Mouse (Mus musculus): ENCODE data around the gene Hmga2. TPM values are rescaled to one million over a fixed set of nuclear protein-coding genes. Genes with fewer than 3 reads are reported as not detected.
A peak's percentile ranks its signal among the peaks of the same experiment; 100 is the strongest.

The Hmga2 gene
- polyA plus RNA-seq, 1 experiment from 2014 or later: 21.1 TPM

DNA sequence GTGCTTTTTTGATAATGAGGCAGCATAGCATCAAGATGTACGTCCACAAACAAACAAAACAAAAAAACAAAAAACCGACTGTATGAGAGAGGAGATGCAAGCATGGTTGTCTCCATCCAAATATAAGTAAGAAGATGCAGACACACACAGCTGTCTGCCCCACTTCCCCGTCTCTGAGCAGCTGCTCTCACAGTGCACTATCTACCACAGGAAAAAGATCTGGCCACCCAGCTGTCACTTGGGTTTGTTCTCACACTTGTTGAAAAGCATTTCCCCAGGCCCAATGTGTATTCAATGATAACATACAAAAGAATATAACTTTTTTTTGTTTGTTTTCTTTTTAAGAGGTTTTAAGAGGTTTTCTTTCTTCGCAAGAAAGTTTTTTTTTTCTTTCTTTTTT lies 65.3 kb downstream of the Hmga2 start:
- Histone ChIP-seq H3K4me3 (ENCODE audit: low read length) (no peak overlapping the region), H3K9me3 (ENCODE audit: control insufficient read depth, low read length) (no peaks in the 10 kb centered on the region), H3K27ac (ENCODE audit: low read length) (no peak overlapping the region), H3K4me1 (ENCODE audit: control insufficient read depth, insufficient read depth, low read length) (peaks cover 37% of the 10 kb centered on the region), H3K36me3 (ENCODE audit: control insufficient read depth, insufficient read depth, low read length) (no peaks in the 10 kb centered on the region), H3K4me2 (ENCODE audit: low read depth, low read length) (no peak overlapping the region), H3K9ac (ENCODE audit: low read depth, low read length) (no peak overlapping the region), H3K27me3 (replicated peaks; ENCODE audit: control insufficient read depth, insufficient read depth, low read length) (no peaks in the 10 kb centered on the region)
- no peak for ATAC-seq
- 53% methylated on average over 4 of the region's 4 CpGs for WGBS

DNA sequence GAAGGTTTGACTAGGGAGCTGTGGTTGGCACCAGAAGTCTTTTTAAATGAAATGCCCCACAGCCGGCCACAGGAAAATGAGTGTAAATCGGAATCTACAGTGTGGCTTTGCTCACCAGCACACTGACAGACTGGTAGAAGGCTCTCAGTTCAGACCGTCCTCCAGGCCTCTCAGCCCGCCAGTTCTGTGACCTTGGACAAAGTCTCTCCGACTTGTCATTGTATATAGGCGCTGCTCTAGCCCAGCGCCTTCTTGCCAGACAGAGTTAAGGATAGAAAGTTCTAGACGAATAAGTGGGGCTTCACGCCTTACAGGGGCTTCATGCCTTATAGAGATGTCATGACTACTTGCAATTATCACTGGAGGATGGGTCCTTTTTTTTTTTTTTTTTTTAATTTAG lies 67.1 kb downstream of the Hmga2 start:
- Histone ChIP-seq H3K4me1 (ENCODE audit: control insufficient read depth, insufficient read depth, low read length) (peaks cover 32% of the 10 kb centered on the region), H3K4me3 (ENCODE audit: low read length) (no peak overlapping the region), H3K4me2 (ENCODE audit: low read depth, low read length) (no peak overlapping the region), H3K27ac (ENCODE audit: low read length) (no peak overlapping the region), H3K36me3 (ENCODE audit: control insufficient read depth, insufficient read depth, low read length) (no peaks in the 10 kb centered on the region), H3K9ac (ENCODE audit: low read depth, low read length) (no peak overlapping the region), H3K27me3 (replicated peaks; ENCODE audit: control insufficient read depth, insufficient read depth, low read length) (no peaks in the 10 kb centered on the region), H3K9me3 (ENCODE audit: control insufficient read depth, low read length) (no peaks in the 10 kb centered on the region)
- ATAC-seq: peak; percentile 51; the same call in 1 of the 2 replicates
- WGBS: 69% methylated on average over 9 of the region's 9 CpGs

GRCm38 (mm10) chr10:120407230-120407629 lies 69.0 kb downstream of the Hmga2 start:
- Histone ChIP-seq H3K4me1 (ENCODE audit: control insufficient read depth, insufficient read depth, low read length) (peaks cover 36% of the 10 kb centered on the region), H3K27me3 (replicated peaks; ENCODE audit: control insufficient read depth, insufficient read depth, low read length) (no peaks in the 10 kb centered on the region), H3K27ac (ENCODE audit: low read length) (no peak overlapping the region), H3K9ac (ENCODE audit: low read depth, low read length) (no peak overlapping the region), H3K4me3 (ENCODE audit: low read length) (no peak overlapping the region), H3K9me3 (ENCODE audit: control insufficient read depth, low read length) (no peaks in the 10 kb centered on the region), H3K36me3 (ENCODE audit: control insufficient read depth, insufficient read depth, low read length) (no peaks in the 10 kb centered on the region), H3K4me2 (ENCODE audit: low read depth, low read length) (no peak overlapping the region)
- no peak for ATAC-seq
- 42% methylated on average over 9 of the region's 9 CpGs for WGBS

GRCm38 (mm10) chr10:120406038-120406437 lies 70.2 kb downstream of the Hmga2 start:
- 71% methylated on average over 9 of the region's 9 CpGs for WGBS
- H3K36me3 ChIP-seq (ENCODE audit: control insufficient read depth, insufficient read depth, low read length): no peaks in the 10 kb centered on the region

GRCm38 (mm10) chr10:120405322-120405721 lies 70.9 kb downstream of the Hmga2 start:
- no peak for ATAC-seq
- peak overlapping the region; percentile 25; the same call in 1 of the 2 replicates for H3K27ac ChIP-seq (ENCODE audit: low read length)
- H3K9ac ChIP-seq (ENCODE audit: low read depth, low read length): no peak overlapping the region
- no peak overlapping the region for H3K4me2 ChIP-seq (ENCODE audit: low read depth, low read length)
- no peaks in the 10 kb centered on the region for H3K9me3 ChIP-seq (ENCODE audit: control insufficient read depth, low read length)
- 85% methylated on average over 4 of the region's 4 CpGs for WGBS
- no peak overlapping the region for H3K4me3 ChIP-seq (ENCODE audit: low read length)
- H3K4me1 ChIP-seq (ENCODE audit: control insufficient read depth, insufficient read depth, low read length): peaks cover 40% of the 10 kb centered on the region
- no peaks in the 10 kb centered on the region for H3K36me3 ChIP-seq (ENCODE audit: control insufficient read depth, insufficient read depth, low read length)
- no peaks in the 10 kb centered on the region for H3K27me3 ChIP-seq (replicated peaks; ENCODE audit: control insufficient read depth, insufficient read depth, low read length)

More at GRCm38 (mm10) chr10:120406038-120406437, 70.2 kb downstream of the Hmga2 start:
- H3K9ac ChIP-seq (ENCODE audit: low read depth, low read length): no peak overlapping the region
- no peak overlapping the region for H3K4me2 ChIP-seq (ENCODE audit: low read depth, low read length)
- no peak for ATAC-seq
- H3K27me3 ChIP-seq (replicated peaks; ENCODE audit: control insufficient read depth, insufficient read depth, low read length): no peaks in the 10 kb centered on the region
- H3K4me3 ChIP-seq (ENCODE audit: low read length): no peak overlapping the region
- H3K4me1 ChIP-seq (ENCODE audit: control insufficient read depth, insufficient read depth, low read length): peaks cover 39% of the 10 kb centered on the region
- H3K27ac ChIP-seq (ENCODE audit: low read length): no peak overlapping the region
- H3K9me3 ChIP-seq (ENCODE audit: control insufficient read depth, low read length): no peaks in the 10 kb centered on the region

DNA sequence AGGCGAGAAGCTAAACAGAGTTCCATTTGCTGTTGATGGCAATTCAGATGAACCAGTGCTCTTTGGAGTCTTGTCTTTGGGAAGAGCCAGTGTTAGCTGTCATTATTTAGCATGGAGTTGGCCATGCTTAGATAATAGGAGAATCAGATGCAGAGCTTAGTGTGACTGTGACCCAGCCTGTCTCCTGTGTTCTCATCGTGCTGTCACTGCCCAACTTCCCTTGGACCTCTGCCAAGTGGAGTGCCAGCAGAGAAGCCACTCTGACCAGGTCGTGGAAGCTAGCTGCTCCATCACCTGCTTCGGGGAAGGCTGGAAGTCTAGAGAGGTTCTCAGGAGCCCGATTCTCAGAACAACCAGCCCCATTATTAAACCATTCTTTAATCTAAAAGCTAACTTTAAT lies 73.3 kb downstream of the Hmga2 start:
- H3K9me3 ChIP-seq (ENCODE audit: control insufficient read depth, low read length): no peaks in the 10 kb centered on the region
- peaks cover 54% of the 10 kb centered on the region for H3K4me1 ChIP-seq (ENCODE audit: control insufficient read depth, insufficient read depth, low read length)
- no peaks in the 10 kb centered on the region for H3K36me3 ChIP-seq (ENCODE audit: control insufficient read depth, insufficient read depth, low read length)
- WGBS: 57% methylated on average over 5 of the region's 5 CpGs
- no peak for ATAC-seq
- H3K27me3 ChIP-seq (replicated peaks; ENCODE audit: control insufficient read depth, insufficient read depth, low read length): no peaks in the 10 kb centered on the region
- H3K4me2 ChIP-seq (ENCODE audit: low read depth, low read length): no peak overlapping the region
- H3K4me3 ChIP-seq (ENCODE audit: low read length): no peak overlapping the region
- no peak overlapping the region for H3K9ac ChIP-seq (ENCODE audit: low read depth, low read length)
- H3K27ac ChIP-seq (ENCODE audit: low read length): no peak overlapping the region; the same call in 1 of the 2 replicates

GRCm38 (mm10) chr10:120401787-120402186 lies 74.5 kb downstream of the Hmga2 start:
- peaks cover 50% of the 10 kb centered on the region for H3K4me1 ChIP-seq (ENCODE audit: control insufficient read depth, insufficient read depth, low read length)
- 40% methylated on average over 8 of the region's 8 CpGs for WGBS
- peak overlapping the region; percentile 46; the same call in 1 of the 2 replicates for H3K27ac ChIP-seq (ENCODE audit: low read length)
- no peaks in the 10 kb centered on the region for H3K9me3 ChIP-seq (ENCODE audit: control insufficient read depth, low read length)
- no peaks in the 10 kb centered on the region for H3K36me3 ChIP-seq (ENCODE audit: control insufficient read depth, insufficient read depth, low read length)
- ATAC-seq: no peak
- H3K27me3 ChIP-seq (replicated peaks; ENCODE audit: control insufficient read depth, insufficient read depth, low read length): no peaks in the 10 kb centered on the region
- H3K4me3 ChIP-seq (ENCODE audit: low read length): no peak overlapping the region
- no peak overlapping the region for H3K9ac ChIP-seq (ENCODE audit: low read depth, low read length)
- no peak overlapping the region for H3K4me2 ChIP-seq (ENCODE audit: low read depth, low read length)

DNA sequence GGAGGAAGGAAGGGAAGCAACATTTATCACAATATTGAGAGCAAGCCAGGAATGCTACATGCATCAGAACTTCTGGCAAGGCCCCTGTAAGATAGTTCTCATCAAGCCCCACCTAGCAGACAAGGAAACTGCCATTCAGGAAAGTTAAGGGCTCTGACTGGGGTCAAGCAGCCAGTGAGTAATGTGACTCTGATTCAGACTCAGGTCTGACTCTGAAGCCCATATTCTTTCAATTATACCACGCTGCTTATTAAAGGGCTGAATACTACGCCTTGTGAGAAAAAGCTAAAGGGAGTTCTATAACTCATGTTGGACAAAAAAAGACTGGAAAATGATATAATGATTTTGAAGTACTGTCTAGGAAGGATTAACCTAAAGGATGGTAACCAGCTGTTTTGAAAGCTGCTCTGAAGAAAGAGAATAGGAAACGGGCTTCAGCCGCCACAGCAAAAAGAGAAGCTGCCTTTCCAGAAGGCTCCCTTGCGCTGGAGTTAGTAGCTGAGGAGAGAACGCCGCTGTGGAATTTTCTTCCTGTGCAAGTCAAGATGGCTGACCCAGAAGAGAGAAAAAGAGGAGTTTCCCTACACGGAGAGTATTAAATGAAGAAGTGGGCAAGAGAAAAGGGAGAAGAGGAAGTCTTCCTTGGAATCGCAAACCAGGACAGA lies 76.3 kb downstream of the Hmga2 start:
- Histone ChIP-seq H3K9ac (ENCODE audit: low read depth, low read length) (0 out of 2 replicates have a peak overlapping the region, but pooled peaks have one; percentile 21), H3K4me2 (ENCODE audit: low read depth, low read length) (peak overlapping the region; percentile 7; the same call in 1 of the 2 replicates), H3K9me3 (ENCODE audit: control insufficient read depth, low read length) (no peaks in the 10 kb centered on the region), H3K4me1 (ENCODE audit: control insufficient read depth, insufficient read depth, low read length) (peaks cover 50% of the 10 kb centered on the region), H3K36me3 (ENCODE audit: control insufficient read depth, insufficient read depth, low read length) (no peaks in the 10 kb centered on the region), H3K27ac (ENCODE audit: low read length) (peak overlapping the region; percentile 76), H3K4me3 (ENCODE audit: low read length) (no peak overlapping the region), H3K27me3 (replicated peaks; ENCODE audit: control insufficient read depth, insufficient read depth, low read length) (no peaks in the 10 kb centered on the region)
- 49% methylated on average over 9 of the region's 9 CpGs for WGBS
- ATAC-seq: 0 out of 2 replicates have a peak, but pooled peaks have one; percentile 16

GRCm38 (mm10) chr10:120398745-120399144 lies 77.5 kb downstream of the Hmga2 start:
- ATAC-seq: peak; percentile 57
- WGBS: 32% methylated on average over 6 of the region's 6 CpGs
- Histone ChIP-seq H3K36me3 (ENCODE audit: control insufficient read depth, insufficient read depth, low read length) (no peaks in the 10 kb centered on the region), H3K9ac (ENCODE audit: low read depth, low read length) (0 out of 2 replicates have a peak overlapping the region, but pooled peaks have one; percentile 20), H3K4me2 (ENCODE audit: low read depth, low read length) (0 out of 2 replicates have a peak overlapping the region, but pooled peaks have one; percentile 4), H3K4me3 (ENCODE audit: low read length) (no peak overlapping the region), H3K9me3 (ENCODE audit: control insufficient read depth, low read length) (no peaks in the 10 kb centered on the region), H3K4me1 (ENCODE audit: control insufficient read depth, insufficient read depth, low read length) (peaks cover 54% of the 10 kb centered on the region), H3K27ac (ENCODE audit: low read length) (peak overlapping the region; percentile 68), H3K27me3 (replicated peaks; ENCODE audit: control insufficient read depth, insufficient read depth, low read length) (no peaks in the 10 kb centered on the region)
